Mouse (Mus musculus): ENCODE measurements around the gene Ctbp2. TPM values are rescaled to one million over a fixed set of nuclear protein-coding genes. Genes with fewer than 3 reads are reported as not detected.
A peak's percentile ranks its signal among the peaks of the same experiment; 100 is the strongest.

The Ctbp2 gene
- total and polyA plus RNA-seq, 2 experiments from 2014 or later: 29.1 to 64.8 TPM

DNA sequence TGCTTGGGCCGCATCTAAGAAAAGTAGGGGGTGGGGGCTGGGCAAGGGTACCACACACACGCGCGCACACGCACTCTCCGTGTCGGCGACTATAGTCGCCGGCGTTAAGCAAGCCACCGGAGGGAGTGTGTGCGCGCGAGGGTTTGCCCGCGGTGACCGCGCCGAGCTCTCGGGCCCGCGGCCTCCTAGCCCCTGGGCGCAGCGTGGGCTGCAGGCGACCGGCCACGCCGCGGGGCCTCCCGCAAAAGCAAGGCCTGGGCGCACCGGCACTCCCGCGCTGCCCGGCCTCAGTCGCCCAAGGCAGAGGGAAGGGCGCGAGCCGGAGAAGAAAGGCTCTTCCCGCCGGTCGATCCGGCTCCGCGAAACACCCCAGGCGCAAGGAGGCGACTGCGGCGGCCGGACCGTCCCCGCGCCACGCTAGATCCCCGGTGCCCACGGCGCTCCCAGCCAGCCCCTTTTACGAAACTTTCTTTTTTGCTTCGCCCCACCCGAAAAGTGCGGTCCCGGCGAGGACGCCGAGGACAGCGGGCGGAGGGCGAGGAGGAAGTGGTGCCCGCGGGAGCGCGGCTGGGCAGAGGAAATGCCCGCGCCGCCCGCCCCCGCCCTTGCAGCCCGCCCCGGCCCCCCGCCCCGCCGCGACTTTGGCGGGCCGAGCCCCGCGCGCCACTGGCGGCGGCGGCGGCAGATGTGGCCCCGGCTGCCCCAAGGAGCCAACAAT, 2.3 kb downstream of the Ctbp2 start:
- Histone ChIP-seq H3K36me3 (ENCODE audit: insufficient read depth, low read length) (no peaks in the 10 kb centered on the region), H3K4me2 (ENCODE audit: low read depth, low read length, poor library complexity, severe bottlenecking) (peak overlapping the region; percentile 90), H3K27me3 (ENCODE audit: insufficient read depth, low read length) (peaks cover 5% of the 10 kb centered on the region), H3K9ac (replicated peaks; ENCODE audit: low read length, poor library complexity, severe bottlenecking) (peak overlapping the region; percentile 77), H3K4me1 (ENCODE audit: insufficient read depth, low read length) (peaks cover 7% of the 10 kb centered on the region; the same call in 1 of the 2 replicates), H3K9me3 (ENCODE audit: low read length) (no peaks in the 10 kb centered on the region), H3K27ac (ENCODE audit: low read depth, low read length) (peak overlapping the region; percentile 86), H3K4me3 (ENCODE audit: low read depth, low read length) (peak overlapping the region; percentile 89)
- 0 out of 2 replicates have a peak, but pooled peaks have one; percentile 6 for TF ChIP-seq CTCF (IDR thresholded peaks at IDR 0.05)
- WGBS: under 1% methylated on average over 69 of the region's 94 CpGs
- ATAC-seq (ENCODE audit: low FRiP score) (peak; percentile 22; the same call in 1 of the 2 replicates), DNase-seq (ENCODE audit: low spot score) (no peak)

DNA sequence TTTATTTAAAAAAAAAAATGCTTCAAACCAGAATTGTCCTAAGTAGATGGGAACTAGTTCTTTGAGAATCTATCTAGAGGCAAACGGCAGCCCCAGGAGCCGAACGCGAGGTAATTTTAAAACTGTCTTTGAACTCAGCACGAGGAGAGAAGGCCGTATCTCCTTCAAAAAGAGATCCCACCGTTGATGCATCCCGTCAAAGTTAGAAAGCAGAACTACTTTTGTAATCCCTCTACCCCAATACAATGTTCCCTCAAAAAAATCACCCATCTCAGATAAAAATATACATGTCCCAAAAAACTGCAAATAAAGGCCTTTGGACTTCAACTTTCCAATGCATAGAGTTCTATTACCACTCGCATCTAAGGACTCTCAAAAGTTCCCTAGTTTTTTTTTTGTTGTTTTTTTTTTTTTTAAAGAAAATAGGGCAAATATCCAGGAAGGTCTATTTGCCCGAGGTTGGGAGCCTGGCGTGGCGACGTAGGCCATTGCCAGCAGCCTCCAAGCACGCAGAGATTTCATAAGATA, 3.0 kb downstream of the Ctbp2 start:
- Histone ChIP-seq H3K36me3 (ENCODE audit: insufficient read depth, low read length) (no peaks in the 10 kb centered on the region), H3K27ac (ENCODE audit: low read depth, low read length) (no peak overlapping the region), H3K9me3 (ENCODE audit: low read length) (no peaks in the 10 kb centered on the region), H3K4me1 (ENCODE audit: insufficient read depth, low read length) (peaks cover 7% of the 10 kb centered on the region; the same call in 1 of the 2 replicates), H3K4me2 (ENCODE audit: low read depth, low read length, poor library complexity, severe bottlenecking) (peak overlapping the region; percentile 90), H3K9ac (replicated peaks; ENCODE audit: low read length, poor library complexity, severe bottlenecking) (peak overlapping the region; percentile 77), H3K4me3 (ENCODE audit: low read depth, low read length) (peak overlapping the region; percentile 89), H3K27me3 (ENCODE audit: insufficient read depth, low read length) (no peaks in the 10 kb centered on the region)
- 2% methylated on average over 14 of the region's 14 CpGs for WGBS
- DNase-seq (ENCODE audit: low spot score): no peak
- no peak for TF ChIP-seq CTCF (IDR thresholded peaks at IDR 0.05)
- ATAC-seq (ENCODE audit: low FRiP score): no peak

DNA sequence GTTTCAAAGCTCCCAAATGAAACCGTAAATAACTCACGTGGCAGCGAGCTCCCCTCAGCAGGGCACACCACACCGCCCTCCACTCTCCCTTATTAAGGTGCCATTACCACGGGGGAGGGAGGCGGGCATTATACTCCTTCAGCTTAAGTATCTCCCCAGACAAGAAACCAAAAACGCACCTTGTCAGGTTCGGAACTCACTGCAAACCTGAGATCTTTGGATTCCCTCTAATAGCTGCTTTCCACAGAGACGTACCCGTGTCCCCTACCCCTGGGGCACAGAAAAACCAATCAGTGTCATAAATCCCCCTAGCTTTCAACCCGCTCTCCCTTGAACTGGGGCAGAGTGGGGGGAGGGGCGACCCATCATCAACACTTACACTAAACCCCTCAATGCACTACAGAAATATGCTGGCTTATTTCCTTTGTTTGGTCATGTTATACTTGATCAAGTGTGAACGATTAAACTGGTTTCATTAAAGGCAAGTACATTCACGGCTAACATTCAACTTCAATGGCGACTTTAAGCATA, 3.9 kb downstream of the Ctbp2 start:
- no peak for TF ChIP-seq CTCF (IDR thresholded peaks at IDR 0.05)
- 12% methylated on average over 15 of the region's 15 CpGs for WGBS
- Histone ChIP-seq H3K9me3 (ENCODE audit: low read length) (no peaks in the 10 kb centered on the region), H3K36me3 (ENCODE audit: insufficient read depth, low read length) (no peaks in the 10 kb centered on the region), H3K27ac (ENCODE audit: low read depth, low read length) (no peak overlapping the region), H3K4me1 (ENCODE audit: insufficient read depth, low read length) (peaks cover 11% of the 10 kb centered on the region; the same call in 1 of the 2 replicates), H3K4me3 (ENCODE audit: low read depth, low read length) (peak overlapping the region; percentile 14; the same call in 1 of the 2 replicates), H3K4me2 (ENCODE audit: low read depth, low read length, poor library complexity, severe bottlenecking) (peak overlapping the region; percentile 40), H3K27me3 (ENCODE audit: insufficient read depth, low read length) (no peaks in the 10 kb centered on the region), H3K9ac (replicated peaks; ENCODE audit: low read length, poor library complexity, severe bottlenecking) (no peak overlapping the region)
- no peak for DNase-seq (ENCODE audit: low spot score)
- ATAC-seq (ENCODE audit: low FRiP score): no peak

DNA sequence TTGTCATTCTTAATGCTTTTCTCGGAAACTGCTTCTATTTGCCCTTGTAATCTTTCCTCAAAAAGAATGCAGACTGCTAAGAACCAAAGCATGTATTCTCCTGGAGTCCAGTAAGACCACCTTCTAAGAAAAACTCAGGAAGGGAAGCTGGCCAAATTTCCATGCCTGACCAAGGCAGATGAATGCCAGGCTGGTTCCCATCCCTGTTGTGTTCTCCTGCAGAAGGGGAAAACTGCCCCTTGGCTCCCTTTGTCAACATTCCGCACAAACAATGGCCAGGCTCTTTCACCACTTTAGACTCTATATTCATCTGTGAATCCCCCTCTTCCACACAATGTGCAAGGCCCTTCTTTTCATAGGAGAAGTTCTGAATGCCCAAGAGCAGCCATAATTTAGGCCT, 6.3 kb downstream of the Ctbp2 start:
- Histone ChIP-seq H3K4me3 (ENCODE audit: low read depth, low read length) (no peak overlapping the region), H3K4me2 (ENCODE audit: low read depth, low read length, poor library complexity, severe bottlenecking) (no peak overlapping the region), H3K4me1 (ENCODE audit: insufficient read depth, low read length) (peaks cover 11% of the 10 kb centered on the region; the same call in 1 of the 2 replicates), H3K27me3 (ENCODE audit: insufficient read depth, low read length) (no peaks in the 10 kb centered on the region), H3K9ac (replicated peaks; ENCODE audit: low read length, poor library complexity, severe bottlenecking) (no peak overlapping the region), H3K9me3 (ENCODE audit: low read length) (no peaks in the 10 kb centered on the region), H3K27ac (ENCODE audit: low read depth, low read length) (no peak overlapping the region), H3K36me3 (ENCODE audit: insufficient read depth, low read length) (no peaks in the 10 kb centered on the region)
- TF ChIP-seq CTCF (IDR thresholded peaks at IDR 0.05): no peak
- ATAC-seq (ENCODE audit: low FRiP score): no peak
- WGBS: 34% methylated on average over 2 of the region's 2 CpGs
- DNase-seq (ENCODE audit: low spot score): no peak

DNA sequence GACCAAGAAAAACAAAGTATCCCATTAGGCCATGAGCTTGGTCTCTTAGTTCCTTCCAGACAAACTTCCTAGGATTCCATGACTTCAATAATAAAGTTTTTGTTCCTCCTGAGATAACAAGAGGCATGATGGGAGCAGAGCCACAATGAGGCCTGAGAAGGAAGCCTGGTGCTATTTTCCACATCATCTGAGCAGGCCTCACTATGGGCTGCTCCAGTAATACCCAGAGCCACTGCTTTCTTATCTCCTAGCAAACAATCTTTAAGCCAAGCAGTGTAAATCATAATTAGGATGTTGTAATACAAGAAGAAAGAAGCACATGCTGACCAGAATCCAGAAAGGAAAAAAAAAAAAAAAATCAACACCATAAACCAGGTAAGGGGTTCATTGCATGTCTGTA, 7.6 kb downstream of the Ctbp2 start:
- Histone ChIP-seq H3K9ac (replicated peaks; ENCODE audit: low read length, poor library complexity, severe bottlenecking) (no peak overlapping the region), H3K4me1 (ENCODE audit: insufficient read depth, low read length) (peaks cover 11% of the 10 kb centered on the region; the same call in 1 of the 2 replicates), H3K4me2 (ENCODE audit: low read depth, low read length, poor library complexity, severe bottlenecking) (no peak overlapping the region), H3K27me3 (ENCODE audit: insufficient read depth, low read length) (no peaks in the 10 kb centered on the region), H3K27ac (ENCODE audit: low read depth, low read length) (no peak overlapping the region), H3K4me3 (ENCODE audit: low read depth, low read length) (no peak overlapping the region), H3K9me3 (ENCODE audit: low read length) (no peaks in the 10 kb centered on the region), H3K36me3 (ENCODE audit: insufficient read depth, low read length) (no peaks in the 10 kb centered on the region)
- ATAC-seq (ENCODE audit: low FRiP score): no peak
- no peak for TF ChIP-seq CTCF (IDR thresholded peaks at IDR 0.05)
- no peak for DNase-seq (ENCODE audit: low spot score)

DNA sequence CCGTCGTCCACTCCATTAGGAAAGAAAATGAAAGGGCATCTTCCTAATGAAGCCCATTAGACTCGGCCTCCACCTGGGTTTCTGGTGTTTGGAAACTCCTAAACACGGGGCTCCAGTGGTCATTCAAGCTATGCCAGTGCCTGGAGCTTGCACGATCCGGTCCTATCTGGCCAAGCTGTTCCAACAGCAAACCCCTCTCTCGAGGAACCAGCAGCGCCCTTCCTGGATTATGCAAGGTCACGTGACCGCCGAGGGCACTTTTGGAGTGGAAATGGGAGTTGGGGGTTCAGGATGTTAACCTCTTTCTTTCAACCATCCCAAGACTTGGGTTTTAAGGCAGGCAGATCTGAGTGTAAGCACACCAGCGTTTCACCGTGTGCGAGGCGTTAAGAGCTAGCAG, 8.3 kb downstream of the Ctbp2 start:
- no peak for TF ChIP-seq CTCF (IDR thresholded peaks at IDR 0.05)
- Histone ChIP-seq H3K4me2 (ENCODE audit: low read depth, low read length, poor library complexity, severe bottlenecking) (peak overlapping the region; percentile 18; the same call in 1 of the 2 replicates), H3K27me3 (ENCODE audit: insufficient read depth, low read length) (no peaks in the 10 kb centered on the region), H3K27ac (ENCODE audit: low read depth, low read length) (no peak overlapping the region), H3K9me3 (ENCODE audit: low read length) (no peaks in the 10 kb centered on the region), H3K4me1 (ENCODE audit: insufficient read depth, low read length) (peaks cover 11% of the 10 kb centered on the region; the same call in 1 of the 2 replicates), H3K36me3 (ENCODE audit: insufficient read depth, low read length) (no peaks in the 10 kb centered on the region), H3K4me3 (ENCODE audit: low read depth, low read length) (no peak overlapping the region), H3K9ac (replicated peaks; ENCODE audit: low read length, poor library complexity, severe bottlenecking) (no peak overlapping the region)
- 23% methylated on average over 15 of the region's 15 CpGs for WGBS
- DNase-seq (ENCODE audit: low spot score): no peak
- ATAC-seq (ENCODE audit: low FRiP score): no peak

All from midbrain, postnatal 0 days (tissue).